Mouse (Mus musculus) neural tube, embryonic 11.5 days (tissue): ENCODE measurements at regions not wholly inside any gene's neighbourhood (a gene's known extent, or its start where the extent isn't known, plus 50 kb on each side); places are given as distances from the start of the nearest gene placed in this dataset.

Experiments used
- ATAC-seq: fragments of 200-750 bp; cut with Nextera tagmentation; 2 replicates; pipeline ENCODE4 v1.8.0; 2017; ENCODE audit warnings: moderate number of reproducible peaks, mild to moderate bottlenecking, moderate TSS enrichment, moderate library complexity; ENCODE audit not compliant: insufficient read depth, low FRiP score, low TSS enrichment
- DNase-seq: peaks from one replicate; pipeline ENCODE4 v3.0.0-alpha.2; 2015; ENCODE audit warnings: low spot score
- H3K27ac ChIP-seq: fragments of 300-500 bp; sonication (generic); 2 replicates; pipeline ENCODE4 v1.5.1; 2014; ENCODE audit warnings: low read depth, mild to moderate bottlenecking, low read length
- H3K27me3 ChIP-seq: fragments of 300-500 bp; sonication (generic); 2 replicates; pipeline ENCODE4 v1.6.1; 2014; ENCODE audit warnings: mild to moderate bottlenecking, low read length, mixed read lengths; ENCODE audit not compliant: control insufficient read depth, insufficient read depth
- H3K36me3 ChIP-seq: fragments of 300-500 bp; sonication (generic); 2 replicates; pipeline ENCODE4 v1.6.1; 2014; ENCODE audit warnings: mild to moderate bottlenecking, low read length, moderate library complexity, mixed read lengths; ENCODE audit not compliant: control insufficient read depth, insufficient read depth
- H3K4me1 ChIP-seq: fragments of 300-500 bp; sonication (generic); 2 replicates; pipeline ENCODE4 v1.6.1; 2014; ENCODE audit warnings: low read length, mixed read lengths; ENCODE audit not compliant: control insufficient read depth, insufficient read depth
- H3K4me2 ChIP-seq: fragments of 300-500 bp; sonication (generic); 2 replicates; pipeline ENCODE4 v1.6.1; 2014; ENCODE audit warnings: low read depth, mild to moderate bottlenecking, moderate library complexity
- H3K4me3 ChIP-seq: fragments of 300-500 bp; sonication (generic); 2 replicates; pipeline ENCODE4 v1.5.1; 2014; ENCODE audit warnings: low read depth, low read length
- H3K9ac ChIP-seq: fragments of 300-500 bp; sonication (generic); 2 replicates; pipeline ENCODE4 v1.6.1; 2014; ENCODE audit warnings: mild to moderate bottlenecking, low read length
- H3K9me3 ChIP-seq: fragments of 300-500 bp; sonication (generic); 2 replicates; pipeline ENCODE4 v1.6.1; 2016; ENCODE audit warnings: low read length; ENCODE audit not compliant: control insufficient read depth
- WGBS: fragments of 180-500 bp; shearing (Covaris S2); extraction: QIAGEN DNeasy Blood & Tissue Kit; methylation state at CpG from one replicate; pipeline ENCODE4 v1.1.7; 2014; 5-methylcytosine and 5-hydroxymethylcytosine counted together

- no peak overlapping the region for H3K4me3 ChIP-seq
- no peak overlapping the region for H3K27ac ChIP-seq
- H3K4me2 ChIP-seq: no peak overlapping the region
- no peak overlapping the region for H3K9ac ChIP-seq
- H3K27me3 ChIP-seq: no peaks in the 10 kb centered on the region
- DNase-seq: no peak
- no peaks in the 10 kb centered on the region for H3K36me3 ChIP-seq
- H3K4me1 ChIP-seq: no peaks in the 10 kb centered on the region
- ATAC-seq: no peak
- no peaks in the 10 kb centered on the region for H3K9me3 ChIP-seq
These were observed 86.9 kb downstream of the Ndufa10 start for GRCm38 (mm10) chr1:92386752-92387151.

DNA sequence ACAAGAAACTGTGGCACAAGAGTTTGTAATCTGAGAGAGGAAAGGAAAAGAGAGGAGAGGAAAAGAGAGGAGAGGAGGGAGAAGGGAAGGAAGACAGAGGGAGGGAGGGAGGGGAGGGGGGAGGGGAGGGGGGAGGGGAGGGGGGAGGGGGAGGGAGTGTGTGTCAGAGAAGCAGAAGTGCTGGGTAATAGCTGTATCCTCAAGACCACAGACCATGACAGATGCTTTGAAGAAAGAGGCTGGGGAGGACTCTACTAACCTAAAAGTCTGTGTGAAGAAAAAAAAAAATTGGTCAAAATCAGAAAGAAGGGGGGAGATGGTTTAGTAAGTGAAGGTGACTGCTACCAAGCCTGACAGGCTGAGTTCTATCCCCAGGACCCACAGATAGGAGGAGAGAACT, 88.7 kb downstream of the Ndufa10 start:
- H3K9me3 ChIP-seq: no peaks in the 10 kb centered on the region
- no peak for ATAC-seq
- no peak overlapping the region for H3K27ac ChIP-seq
- H3K27me3 ChIP-seq: no peaks in the 10 kb centered on the region
- no peak overlapping the region for H3K4me2 ChIP-seq
- H3K9ac ChIP-seq: no peak overlapping the region
- no peak overlapping the region for H3K4me3 ChIP-seq
- DNase-seq: no peak
- H3K36me3 ChIP-seq: no peaks in the 10 kb centered on the region
- H3K4me1 ChIP-seq: no peaks in the 10 kb centered on the region

DNA sequence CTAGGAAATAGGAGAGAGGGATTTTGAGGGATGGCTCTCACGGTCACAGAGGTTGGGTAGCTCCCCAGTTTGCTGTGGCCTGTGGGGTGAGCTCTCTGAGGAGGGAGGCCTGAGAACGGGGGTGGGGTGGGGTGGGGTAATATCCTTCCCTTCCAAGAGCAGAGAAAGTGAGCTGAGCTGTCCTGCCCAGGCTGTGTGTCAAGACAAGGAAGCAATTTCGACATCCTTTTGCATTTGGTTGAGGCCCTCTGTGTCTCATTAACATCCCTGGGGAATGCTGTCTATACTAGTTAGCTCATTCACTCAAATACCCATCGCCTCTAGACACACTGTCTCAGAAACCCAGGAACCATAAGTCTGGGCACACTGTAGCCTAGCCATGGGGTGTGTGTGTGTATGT, 89.9 kb downstream of the Ndufa10 start:
- peak; percentile 5 for DNase-seq

GRCm38 (mm10) chr1:92379510-92379886, 94.2 kb downstream of the Ndufa10 start:
- H3K4me1 ChIP-seq: no peaks in the 10 kb centered on the region
- 70% methylated on average over 3 of the region's 3 CpGs for WGBS
- no peaks in the 10 kb centered on the region for H3K9me3 ChIP-seq
- H3K4me3 ChIP-seq: no peak overlapping the region
- no peak for DNase-seq
- no peak overlapping the region for H3K4me2 ChIP-seq
- H3K36me3 ChIP-seq: no peaks in the 10 kb centered on the region
- no peaks in the 10 kb centered on the region for H3K27me3 ChIP-seq
- no peak overlapping the region for H3K9ac ChIP-seq
- H3K27ac ChIP-seq: peak overlapping the region; percentile 49; the same call in 1 of the 2 replicates
- ATAC-seq: no peak

More for the DNA sequence above, 89.9 kb downstream of the Ndufa10 start:
- no peak overlapping the region for H3K9ac ChIP-seq
- no peak for ATAC-seq
- no peak overlapping the region for H3K4me3 ChIP-seq
- 76% methylated on average over 4 of the region's 4 CpGs for WGBS
- no peaks in the 10 kb centered on the region for H3K9me3 ChIP-seq
- H3K36me3 ChIP-seq: no peaks in the 10 kb centered on the region
- H3K27me3 ChIP-seq: no peaks in the 10 kb centered on the region
- H3K4me1 ChIP-seq: no peaks in the 10 kb centered on the region
- no peak overlapping the region for H3K4me2 ChIP-seq
- H3K27ac ChIP-seq: no peak overlapping the region

DNA sequence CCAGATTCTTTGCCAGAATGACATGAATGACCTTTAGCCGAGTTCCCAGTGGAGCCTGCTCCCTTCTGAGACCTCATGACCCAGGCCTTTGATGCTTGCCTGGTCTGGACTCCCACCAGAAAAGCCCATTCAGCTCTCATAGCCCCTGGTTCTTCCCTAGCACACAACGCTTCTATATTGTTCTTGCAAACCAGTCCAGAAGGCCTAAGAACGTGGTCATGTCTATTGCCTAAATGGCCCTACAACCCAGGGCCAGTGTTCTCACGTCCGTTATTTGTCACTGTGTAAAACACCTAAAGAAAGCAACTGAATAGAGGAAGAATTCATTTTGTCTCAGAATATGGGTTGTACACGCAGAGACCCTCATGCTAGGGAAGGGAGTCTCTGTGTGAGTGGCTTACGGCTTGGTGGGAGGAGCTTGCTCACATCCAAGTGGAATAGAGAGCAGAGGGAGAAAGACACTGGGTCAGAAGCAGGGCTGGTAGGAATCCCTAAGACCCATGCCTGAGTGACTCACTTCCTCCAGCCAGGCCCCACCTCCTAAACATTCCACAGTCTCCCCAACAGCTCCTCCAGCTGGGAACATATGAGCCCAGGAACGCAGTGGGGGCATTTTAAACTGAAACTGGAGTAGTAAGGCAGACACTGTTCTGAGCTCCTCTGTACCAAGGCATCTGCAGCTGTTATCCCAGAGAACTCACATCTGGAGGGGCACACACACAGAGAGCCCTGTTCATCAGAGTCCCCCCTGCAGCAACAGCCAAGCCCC, 94.7 kb downstream of the Ndufa10 start:
- DNase-seq: peak; percentile 38
- Histone ChIP-seq H3K9me3 (no peaks in the 10 kb centered on the region), H3K4me3 (no peak overlapping the region), H3K27ac (peak overlapping the region; percentile 49), H3K27me3 (no peaks in the 10 kb centered on the region), H3K4me2 (no peak overlapping the region), H3K9ac (no peak overlapping the region), H3K36me3 (no peaks in the 10 kb centered on the region), H3K4me1 (no peaks in the 10 kb centered on the region)
- 59% methylated on average over 8 of the region's 8 CpGs for WGBS
- no peak for ATAC-seq

GRCm38 (mm10) chr1:92376456-92376855, 97.2 kb downstream of the Ndufa10 start:
- WGBS: 78% methylated on average over 4 of the region's 4 CpGs
- Histone ChIP-seq H3K4me1 (peaks cover 5% of the 10 kb centered on the region), H3K4me3 (no peak overlapping the region), H3K4me2 (no peak overlapping the region), H3K27ac (no peak overlapping the region), H3K27me3 (no peaks in the 10 kb centered on the region), H3K36me3 (no peaks in the 10 kb centered on the region), H3K9me3 (no peaks in the 10 kb centered on the region), H3K9ac (no peak overlapping the region)
- DNase-seq: no peak
- no peak for ATAC-seq

- Histone ChIP-seq H3K27ac (no peak overlapping the region), H3K36me3 (no peaks in the 10 kb centered on the region), H3K27me3 (no peaks in the 10 kb centered on the region), H3K4me3 (no peak overlapping the region), H3K9ac (no peak overlapping the region), H3K9me3 (no peaks in the 10 kb centered on the region), H3K4me2 (no peak overlapping the region), H3K4me1 (peaks cover 8% of the 10 kb centered on the region)
- no peak for ATAC-seq
- WGBS: 79% methylated on average over 5 of the region's 5 CpGs
- DNase-seq: peak; percentile 8
These were observed 101.3 kb downstream of the Ndufa10 start for GRCm38 (mm10) chr1:92372222-92372990.

DNA sequence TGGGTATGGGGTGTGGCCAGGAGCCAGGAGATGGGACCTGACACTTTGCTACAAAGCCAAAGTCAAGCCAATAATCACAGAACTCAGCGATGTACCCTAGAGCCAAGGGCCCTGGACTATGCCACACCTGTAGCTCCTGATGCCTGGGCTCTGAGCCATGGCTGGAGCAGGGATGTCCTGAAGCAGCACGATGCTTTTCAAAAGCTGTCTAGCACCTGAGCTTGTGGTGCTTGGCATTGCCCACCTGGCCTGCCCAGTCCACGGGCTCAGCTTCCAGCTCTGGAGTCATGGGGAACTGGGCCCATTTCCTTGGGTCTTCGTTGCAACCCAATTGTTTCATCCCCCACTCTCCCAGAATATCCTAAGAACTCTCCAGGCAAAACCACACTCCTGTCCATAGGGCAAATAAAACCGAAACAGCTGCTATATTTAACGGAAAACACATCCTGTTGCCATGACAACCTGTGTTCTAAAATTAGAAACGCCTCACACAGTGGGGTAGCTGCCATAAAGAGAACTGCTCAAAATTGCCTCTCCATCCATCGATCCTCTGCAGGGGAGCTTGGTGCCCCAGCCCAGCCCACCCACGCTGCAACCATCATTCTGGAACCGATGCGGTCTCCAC, 102.2 kb downstream of the Ndufa10 start:
- 34% methylated on average over 11 of the region's 11 CpGs for WGBS
- DNase-seq: peak; percentile 31
- no peak overlapping the region for H3K27ac ChIP-seq
- no peaks in the 10 kb centered on the region for H3K9me3 ChIP-seq
- no peak; the same call in 1 of the 2 replicates for ATAC-seq
- peaks cover 8% of the 10 kb centered on the region for H3K4me1 ChIP-seq
- no peak overlapping the region for H3K4me3 ChIP-seq
- H3K4me2 ChIP-seq: no peak overlapping the region
- no peak overlapping the region for H3K9ac ChIP-seq
- no peaks in the 10 kb centered on the region for H3K27me3 ChIP-seq
- H3K36me3 ChIP-seq: no peaks in the 10 kb centered on the region
